Mouse (Mus musculus) heart, embryonic 14.5 days (tissue): Measurements from ENCODE around the gene Crot. TPM values are rescaled to one million over a fixed set of nuclear protein-coding genes. Genes with fewer than 3 reads are reported as not detected.
"Not testable (repeated sequence)": the region's sequence is repeated elsewhere in the genome, so short reads cannot be mapped to it uniquely, and the experiment has no call there.

Source experiments
- ATAC-seq: fragments of 200-750 bp; cut with Nextera tagmentation; 2 replicates; pipeline ENCODE4 v1.8.0; 2017; ENCODE audit warnings: low read depth, moderate TSS enrichment; ENCODE audit not compliant: insufficient number of reproducible peaks, insufficient read depth, low FRiP score
- H3K27ac ChIP-seq, 2 experiments: fragments of 200-500 bp in 1 of 2; fragments of 300-500 bp in 1 of 2; sonication (generic) in 1 of 2; replicated peaks in 1 of 2; 2 replicates each; pipeline ENCODE4 v1.5.1; 2012 to 2014; ENCODE audit warnings: low read depth in 2 of 2, low read length in 2 of 2, control low read depth in 1 of 2, mild to moderate bottlenecking in 1 of 2, mixed read lengths in 1 of 2; ENCODE audit not compliant: control insufficient read depth in 1 of 2, insufficient read depth in 1 of 2
- H3K27me3 ChIP-seq: fragments of 300-500 bp; sonication (generic); 2 replicates; pipeline ENCODE4 v1.6.1; 2014; ENCODE audit warnings: mild to moderate bottlenecking, low read length, control low read depth; ENCODE audit not compliant: control insufficient read depth, insufficient read depth
- H3K36me3 ChIP-seq: fragments of 300-500 bp; sonication (generic); 2 replicates; pipeline ENCODE4 v1.6.1; 2014; ENCODE audit warnings: mild to moderate bottlenecking, control low read depth, low read length, mixed read lengths; ENCODE audit not compliant: control insufficient read depth, insufficient read depth
- H3K4me1 ChIP-seq, 2 experiments: fragments of 200-500 bp in 1 of 2; fragments of 300-500 bp in 1 of 2; sonication (generic) in 1 of 2; 2 replicates each; pipeline ENCODE4 v1.6.1; 2012 to 2014; ENCODE audit warnings: low read length in 2 of 2, control low read depth in 1 of 2, mixed read lengths in 1 of 2; ENCODE audit not compliant: control insufficient read depth in 2 of 2, insufficient read depth in 2 of 2
- H3K4me2 ChIP-seq: fragments of 300-500 bp; sonication (generic); 2 replicates; pipeline ENCODE4 v1.6.1; 2014; ENCODE audit warnings: mild to moderate bottlenecking, low read length
- H3K4me3 ChIP-seq, 2 experiments: fragments of 200-500 bp in 1 of 2; fragments of 300-500 bp in 1 of 2; sonication (generic) in 1 of 2; 2 replicates each; pipeline ENCODE4 v1.5.1; 2012 to 2014; ENCODE audit warnings: low read length in 2 of 2, mild to moderate bottlenecking in 2 of 2, control low read depth in 1 of 2, low read depth in 1 of 2, moderate library complexity in 1 of 2; ENCODE audit not compliant: control insufficient read depth in 1 of 2, insufficient read depth in 1 of 2
- H3K9ac ChIP-seq: fragments of 300-500 bp; sonication (generic); 2 replicates; pipeline ENCODE4 v1.6.1; 2014; ENCODE audit warnings: mild to moderate bottlenecking, low read length
- H3K9me3 ChIP-seq: fragments of 300-500 bp; sonication (generic); 2 replicates; pipeline ENCODE4 v1.6.1; 2016; ENCODE audit warnings: low read length, control low read depth; ENCODE audit not compliant: control insufficient read depth
- WGBS: fragments of 180-500 bp; shearing (Covaris S2); extraction: QIAGEN DNeasy Blood & Tissue Kit; methylation state at CpG from one replicate; pipeline ENCODE4 v1.1.7; 2014; 5-methylcytosine and 5-hydroxymethylcytosine counted together
- polyA plus RNA-seq: library from polyadenylated mRNA; unstranded; fragments of >200 nt; fragmentation: Nextera tagmentation; extraction: Ambion mirVana; gene quantifications from 2 replicates; pipeline ENCODE4 v1.2.1, GENCODE M21; 2014

The Crot gene
- polyA plus RNA-seq, 1 experiment from 2014 or later, result 41.3 TPM

DNA sequence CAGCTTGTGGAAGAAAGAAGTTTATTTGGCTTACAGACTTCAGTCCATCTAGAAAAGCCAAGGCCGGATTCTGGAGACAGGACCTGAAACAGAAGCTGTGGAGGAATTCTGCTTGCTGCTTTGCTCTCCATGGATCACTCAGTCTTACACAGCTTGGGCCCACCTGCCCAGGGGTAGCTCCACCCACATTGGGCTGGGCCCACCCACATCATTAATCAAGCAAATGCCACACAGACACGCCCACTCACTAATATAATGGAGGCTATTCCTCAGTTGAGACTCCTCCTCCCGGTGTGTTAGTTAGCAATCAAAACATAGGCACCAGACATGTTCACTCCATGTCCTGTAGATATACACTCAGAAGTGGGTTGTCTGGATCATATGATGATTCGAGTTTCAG lies 36.6 kb downstream of the Crot start:
- Histone ChIP-seq H3K9me3 (no peaks in the 10 kb centered on the region), H3K4me3 (no peak overlapping the region), H3K4me2 (no peak overlapping the region), H3K27ac (no peak overlapping the region), H3K9ac (no peak overlapping the region), H3K36me3 (peaks cover 23% of the 10 kb centered on the region), H3K4me1 (no peaks in the 10 kb centered on the region), H3K27me3 (no peaks in the 10 kb centered on the region)
- 83% methylated on average over 4 of the region's 4 CpGs for WGBS
- no peak for ATAC-seq

GRCm38 (mm10) chr5:8955544-8955943 lies 41.6 kb downstream of the Crot start:
- no peak overlapping the region for H3K9ac ChIP-seq
- no peak for ATAC-seq
- H3K4me1 ChIP-seq, result no peaks in the 10 kb centered on the region
- H3K36me3 ChIP-seq, result no peaks in the 10 kb centered on the region
- no peaks in the 10 kb centered on the region for H3K27me3 ChIP-seq
- H3K27ac ChIP-seq, result no peak overlapping the region
- 89% methylated on average over 3 of the region's 3 CpGs for WGBS
- no peak overlapping the region for H3K4me3 ChIP-seq
- H3K9me3 ChIP-seq, result no peaks in the 10 kb centered on the region
- H3K4me2 ChIP-seq, result no peak overlapping the region

GRCm38 (mm10) chr5:8953660-8954059 lies 43.5 kb downstream of the Crot start:
- Histone ChIP-seq H3K27ac (no peak overlapping the region), H3K9me3 (no peaks in the 10 kb centered on the region), H3K4me2 (no peak overlapping the region), H3K4me3 (no peak overlapping the region), H3K27me3 (no peaks in the 10 kb centered on the region), H3K4me1 (no peaks in the 10 kb centered on the region), H3K36me3 (no peaks in the 10 kb centered on the region), H3K9ac (no peak overlapping the region)
- no peak for ATAC-seq
- WGBS, result 70% methylated on average over 2 of the region's 2 CpGs

GRCm38 (mm10) chr5:8947423-8948110 lies 49.6 kb downstream of the Crot start:
- no peak overlapping the region for H3K27ac ChIP-seq
- no peaks in the 10 kb centered on the region for H3K9me3 ChIP-seq
- H3K36me3 ChIP-seq, result no peaks in the 10 kb centered on the region
- H3K9ac ChIP-seq, result no peak overlapping the region
- 67% methylated on average over 4 of the region's 4 CpGs for WGBS
- H3K4me2 ChIP-seq, result no peak overlapping the region
- no peaks in the 10 kb centered on the region for H3K4me1 ChIP-seq
- no peak for ATAC-seq
- H3K4me3 ChIP-seq, result no peak overlapping the region
- no peaks in the 10 kb centered on the region for H3K27me3 ChIP-seq

- WGBS, result 66% methylated on average over 3 of the region's 3 CpGs
- no peak overlapping the region for H3K4me2 ChIP-seq
- no peak overlapping the region for H3K9ac ChIP-seq
- no peaks in the 10 kb centered on the region for H3K4me1 ChIP-seq
- H3K27ac ChIP-seq, result no peak overlapping the region
- H3K27me3 ChIP-seq, result no peaks in the 10 kb centered on the region
- no peaks in the 10 kb centered on the region for H3K36me3 ChIP-seq
- no peak overlapping the region for H3K4me3 ChIP-seq
- no peak for ATAC-seq
- H3K9me3 ChIP-seq, result no peaks in the 10 kb centered on the region
Observed at GRCm38 (mm10) chr5:8943836-8944235, 53.3 kb downstream of the Crot start.

DNA sequence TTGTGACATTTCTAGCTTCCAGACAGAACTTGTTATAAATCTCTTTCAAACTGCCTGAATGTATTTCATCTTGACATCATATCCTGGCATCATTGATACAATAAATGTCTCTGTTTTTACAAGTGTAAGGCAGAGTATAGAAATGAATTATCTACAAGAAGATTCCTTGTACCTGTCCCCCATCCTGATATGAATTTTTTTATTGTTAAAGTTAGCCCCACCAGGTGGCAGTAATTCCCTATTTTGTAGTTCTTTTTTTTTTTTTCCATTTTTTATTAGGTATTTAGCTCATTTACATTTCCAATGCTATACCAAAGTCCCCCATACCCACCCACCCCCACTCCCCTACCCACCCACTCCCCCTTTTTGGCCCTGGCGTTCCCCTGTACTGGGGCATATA lies 55.9 kb downstream of the Crot start:
- H3K9me3 ChIP-seq, result not testable (repeated sequence)

GRCm38 (mm10) chr5:8937965-8938364 lies 59.2 kb downstream of the Crot start:
- Histone ChIP-seq H3K27me3 (no peaks in the 10 kb centered on the region), H3K4me2 (no peak overlapping the region), H3K9ac (no peak overlapping the region), H3K9me3 (no peaks in the 10 kb centered on the region), H3K27ac (no peak overlapping the region), H3K4me3 (no peak overlapping the region), H3K4me1 (no peaks in the 10 kb centered on the region), H3K36me3 (no peaks in the 10 kb centered on the region)
- no peak for ATAC-seq
- WGBS, result 83% methylated on average over 7 of the region's 7 CpGs

More for the DNA sequence above, 55.9 kb downstream of the Crot start:
- not testable (repeated sequence) for H3K36me3 ChIP-seq, H3K9ac ChIP-seq, H3K4me1 ChIP-seq, ATAC-seq, H3K4me2 ChIP-seq, H3K27ac ChIP-seq, H3K4me3 ChIP-seq, H3K27me3 ChIP-seq
- WGBS, result no CpG with 5 or more reads among the region's 1 CpGs

DNA sequence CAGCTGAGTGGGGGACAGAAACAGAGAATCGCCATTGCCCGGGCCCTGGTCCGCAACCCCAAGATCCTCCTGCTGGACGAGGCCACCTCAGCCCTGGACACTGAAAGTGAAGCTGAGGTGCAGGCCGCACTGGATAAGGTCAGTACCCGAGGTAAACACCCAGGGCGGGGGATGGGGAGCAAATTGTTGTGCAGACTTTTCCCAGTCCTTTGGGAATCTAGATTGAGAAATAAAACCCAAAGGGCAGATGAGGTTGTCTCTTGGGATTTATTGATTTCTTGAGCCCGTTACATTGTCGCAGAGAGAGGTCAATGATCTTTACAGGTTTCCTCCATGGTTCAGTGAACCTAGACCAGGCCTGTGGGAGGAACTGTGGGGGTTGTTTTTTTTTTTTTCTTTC lies 68.7 kb downstream of the Crot start:
- H3K4me2 ChIP-seq, result no peak overlapping the region
- H3K4me3 ChIP-seq, result no peak overlapping the region
- H3K9ac ChIP-seq, result no peak overlapping the region
- H3K27ac ChIP-seq, result no peak overlapping the region
- H3K36me3 ChIP-seq, result no peaks in the 10 kb centered on the region
- ATAC-seq, result no peak
- WGBS, result 88% methylated on average over 9 of the region's 9 CpGs
- no peaks in the 10 kb centered on the region for H3K27me3 ChIP-seq
- H3K4me1 ChIP-seq, result no peaks in the 10 kb centered on the region
- H3K9me3 ChIP-seq, result peaks cover 7% of the 10 kb centered on the region
